Mouse (Mus musculus) hindbrain, embryonic 13.5 days (tissue): ENCODE measurements around the gene Igsf8. TPM values are rescaled to one million over a fixed set of nuclear protein-coding genes. Genes with fewer than 3 reads are reported as not detected.
"Not testable (repeated sequence)": the region's sequence is repeated elsewhere in the genome, so short reads cannot be mapped to it uniquely, and the experiment has no call there.

Experiments used
- ATAC-seq: fragments of 200-750 bp; cut with Nextera tagmentation; 2 replicates; pipeline ENCODE4 v1.8.0; 2017; ENCODE audit warnings: moderate TSS enrichment; ENCODE audit not compliant: low FRiP score
- H3K27ac ChIP-seq: fragments of 300-500 bp; sonication (generic); 2 replicates; pipeline ENCODE4 v1.5.1; 2015; ENCODE audit warnings: inconsistent platforms, mild to moderate bottlenecking, moderate library complexity
- H3K27me3 ChIP-seq: fragments of 300-500 bp; sonication (generic); 2 replicates; pipeline ENCODE4 v1.6.1; 2015; ENCODE audit warnings: mild to moderate bottlenecking, inconsistent platforms
- H3K36me3 ChIP-seq: fragments of 300-500 bp; sonication (generic); 2 replicates; pipeline ENCODE4 v1.6.1; 2015; ENCODE audit warnings: mild to moderate bottlenecking, inconsistent platforms
- H3K4me1 ChIP-seq: fragments of 300-500 bp; sonication (generic); replicated peaks from 2 replicates; pipeline ENCODE4 v1.6.1; 2015; ENCODE audit warnings: inconsistent platforms
- H3K4me2 ChIP-seq: fragments of 300-500 bp; sonication (generic); 2 replicates; pipeline ENCODE4 v1.6.1; 2015; ENCODE audit warnings: inconsistent platforms, mild to moderate bottlenecking, moderate library complexity
- H3K4me3 ChIP-seq: fragments of 300-500 bp; sonication (generic); 2 replicates; pipeline ENCODE4 v1.5.1; 2015; ENCODE audit warnings: mild to moderate bottlenecking, inconsistent platforms
- H3K9ac ChIP-seq: fragments of 300-500 bp; sonication (generic); 2 replicates; pipeline ENCODE4 v1.6.1; 2015; ENCODE audit warnings: mild to moderate bottlenecking, inconsistent platforms
- H3K9me3 ChIP-seq: fragments of 300-500 bp; sonication (generic); 2 replicates; pipeline ENCODE4 v1.6.1; 2016; ENCODE audit warnings: inconsistent platforms
- WGBS: fragments of 180-500 bp; shearing (Covaris S2); methylation state at CpG from one replicate; pipeline ENCODE4 v1.1.7; 2015; 5-methylcytosine and 5-hydroxymethylcytosine counted together
- polyA plus RNA-seq: library from polyadenylated mRNA; unstranded; fragments of >200 nt; fragmentation: Nextera tagmentation; extraction: Ambion mirVana; gene quantifications from 2 replicates; pipeline ENCODE4 v1.2.1, GENCODE M21; 2015

Gene Igsf8
- polyA plus RNA-seq, 1 experiment from 2014 or later: 112 TPM

GRCm38 (mm10) chr1:172240945-172241708 lies 20.3 kb upstream of the Igsf8 start:
- ATAC-seq: no peak
- Histone ChIP-seq H3K27me3 (0 out of 2 replicates have a peak, but pooled peaks cover 12% of the 10 kb centered on the region), H3K9me3 (no peaks in the 10 kb centered on the region), H3K4me3 (no peak overlapping the region), H3K4me1 (peaks cover 15% of the 10 kb centered on the region), H3K4me2 (no peak overlapping the region), H3K36me3 (no peaks in the 10 kb centered on the region), H3K27ac (no peak overlapping the region; the same call in 1 of the 2 replicates), H3K9ac (no peak overlapping the region)
- 17% methylated on average over 6 of the region's 6 CpGs for WGBS

- H3K9me3 ChIP-seq: no peaks in the 10 kb centered on the region
- H3K27me3 ChIP-seq: 0 out of 2 replicates have a peak, but pooled peaks cover 12% of the 10 kb centered on the region
- peaks cover 15% of the 10 kb centered on the region for H3K4me1 ChIP-seq
- ATAC-seq: peak; percentile 77
- H3K36me3 ChIP-seq: no peaks in the 10 kb centered on the region
- 10% methylated on average over 2 of the region's 2 CpGs for WGBS
- H3K4me2 ChIP-seq: no peak overlapping the region
- no peak overlapping the region for H3K9ac ChIP-seq
- no peak overlapping the region for H3K4me3 ChIP-seq
- no peak overlapping the region for H3K27ac ChIP-seq
Observed at GRCm38 (mm10) chr1:172242401-172242800, 19.0 kb upstream of the Igsf8 start.

GRCm38 (mm10) chr1:172243547-172244205 lies 17.8 kb upstream of the Igsf8 start:
- 33% methylated on average over 16 of the region's 16 CpGs for WGBS
- H3K4me2 ChIP-seq: 0 out of 2 replicates have a peak overlapping the region, but pooled peaks have one; percentile 15
- peaks cover 15% of the 10 kb centered on the region for H3K4me1 ChIP-seq
- ATAC-seq: no peak
- H3K9ac ChIP-seq: no peak overlapping the region
- H3K9me3 ChIP-seq: no peaks in the 10 kb centered on the region
- H3K27ac ChIP-seq: no peak overlapping the region
- no peaks in the 10 kb centered on the region for H3K36me3 ChIP-seq
- H3K4me3 ChIP-seq: no peak overlapping the region
- H3K27me3 ChIP-seq: 0 out of 2 replicates have a peak, but pooled peaks cover 12% of the 10 kb centered on the region

GRCm38 (mm10) chr1:172244645-172245044 lies 16.8 kb upstream of the Igsf8 start:
- H3K4me3 ChIP-seq, H3K36me3 ChIP-seq, H3K27ac ChIP-seq, ATAC-seq, H3K9me3 ChIP-seq, H3K9ac ChIP-seq: not testable (repeated sequence)
- H3K27me3 ChIP-seq: 0 out of 2 replicates have a peak, but pooled peaks cover 12% of the 10 kb centered on the region
- 46% methylated on average over 23 of the region's 23 CpGs for WGBS
- peak overlapping the region; percentile 13; the same call in 1 of the 2 replicates for H3K4me2 ChIP-seq
- H3K4me1 ChIP-seq: peaks cover 15% of the 10 kb centered on the region

- Histone ChIP-seq H3K4me2 (no peak overlapping the region), H3K9me3 (no peaks in the 10 kb centered on the region), H3K4me3 (no peak overlapping the region), H3K27ac (no peak overlapping the region), H3K9ac (no peak overlapping the region), H3K27me3 (0 out of 2 replicates have a peak, but pooled peaks cover 12% of the 10 kb centered on the region), H3K4me1 (peaks cover 12% of the 10 kb centered on the region), H3K36me3 (no peaks in the 10 kb centered on the region)
- no peak for ATAC-seq
- WGBS: 69% methylated on average over 4 of the region's 4 CpGs
Observed at GRCm38 (mm10) chr1:172247216-172247615, 14.2 kb upstream of the Igsf8 start.

- Histone ChIP-seq H3K27ac (no peak overlapping the region), H3K9me3 (no peaks in the 10 kb centered on the region), H3K4me1 (peaks cover 12% of the 10 kb centered on the region), H3K4me2 (no peak overlapping the region), H3K4me3 (no peak overlapping the region), H3K27me3 (0 out of 2 replicates have a peak, but pooled peaks cover 12% of the 10 kb centered on the region), H3K9ac (no peak overlapping the region), H3K36me3 (no peaks in the 10 kb centered on the region)
- WGBS: 41% methylated on average over 2 of the region's 2 CpGs
- ATAC-seq: no peak
Observed at GRCm38 (mm10) chr1:172247679-172248078, 13.8 kb upstream of the Igsf8 start.

- H3K9me3 ChIP-seq: no peaks in the 10 kb centered on the region
- H3K4me3 ChIP-seq: no peak within 1 kb of the TSS
- no peak within 1 kb of the TSS for H3K4me2 ChIP-seq
- no peak for ATAC-seq
- no peaks in the 10 kb centered on the region for H3K27me3 ChIP-seq
- WGBS: 88% methylated on average over 6 of the region's 6 CpGs
- H3K4me1 ChIP-seq: peaks cover 9% of the 10 kb centered on the region
- no peak within 1 kb of the TSS for H3K9ac ChIP-seq
- H3K27ac ChIP-seq: no peak within 1 kb of the TSS
- no peaks in the 10 kb centered on the region for H3K36me3 ChIP-seq
Observed at GRCm38 (mm10) chr1:172258314-172258713, 3.1 kb upstream of the Igsf8 start, which contains the start of gene Atp1a4. Atp1a4 (minus strand) TSS chr1:172258414.

GRCm38 (mm10) chr1:172271208-172271607 lies 9.8 kb downstream of the Igsf8 start:
- H3K9ac ChIP-seq: no peak overlapping the region
- H3K36me3 ChIP-seq: no peaks in the 10 kb centered on the region
- H3K27ac ChIP-seq: peak overlapping the region; percentile 40
- H3K27me3 ChIP-seq: no peaks in the 10 kb centered on the region
- H3K9me3 ChIP-seq: no peaks in the 10 kb centered on the region
- 0 out of 2 replicates have a peak, but pooled peaks have one; percentile 64 for ATAC-seq
- no peak overlapping the region for H3K4me3 ChIP-seq
- H3K4me2 ChIP-seq: no peak overlapping the region
- 63% methylated on average over 3 of the region's 3 CpGs for WGBS
- peaks cover 9% of the 10 kb centered on the region for H3K4me1 ChIP-seq

- no peaks in the 10 kb centered on the region for H3K9me3 ChIP-seq
- peak overlapping the region; percentile 40; the same call in 1 of the 2 replicates for H3K27ac ChIP-seq
- peaks cover 9% of the 10 kb centered on the region for H3K4me1 ChIP-seq
- 43% methylated on average over 10 of the region's 10 CpGs for WGBS
- H3K4me2 ChIP-seq: no peak overlapping the region
- no peaks in the 10 kb centered on the region for H3K36me3 ChIP-seq
- peak; percentile 87 for ATAC-seq
- H3K4me3 ChIP-seq: no peak overlapping the region
- H3K27me3 ChIP-seq: no peaks in the 10 kb centered on the region
- no peak overlapping the region for H3K9ac ChIP-seq
Observed at GRCm38 (mm10) chr1:172271765-172272164, 10.3 kb downstream of the Igsf8 start.

- Histone ChIP-seq H3K27me3 (no peaks in the 10 kb centered on the region), H3K36me3 (no peaks in the 10 kb centered on the region), H3K4me1 (peaks cover 9% of the 10 kb centered on the region), H3K4me2 (no peak overlapping the region), H3K4me3 (no peak overlapping the region), H3K27ac (no peak overlapping the region), H3K9ac (no peak overlapping the region), H3K9me3 (no peaks in the 10 kb centered on the region)
- no peak for ATAC-seq
- 90% methylated on average over 6 of the region's 6 CpGs for WGBS
Observed at GRCm38 (mm10) chr1:172273386-172273785, 11.9 kb downstream of the Igsf8 start.

- Histone ChIP-seq H3K9me3 (no peaks in the 10 kb centered on the region), H3K4me3 (no peak overlapping the region), H3K27me3 (no peaks in the 10 kb centered on the region), H3K9ac (no peak overlapping the region), H3K36me3 (no peaks in the 10 kb centered on the region), H3K4me1 (peaks cover 9% of the 10 kb centered on the region), H3K27ac (no peak overlapping the region), H3K4me2 (no peak overlapping the region)
- 75% methylated on average over 5 of the region's 5 CpGs for WGBS
- no peak for ATAC-seq
Observed at GRCm38 (mm10) chr1:172274116-172274515, 12.7 kb downstream of the Igsf8 start.

- H3K4me2 ChIP-seq: no peak overlapping the region
- WGBS: 72% methylated on average over 5 of the region's 5 CpGs
- peaks cover 10% of the 10 kb centered on the region for H3K4me1 ChIP-seq
- no peaks in the 10 kb centered on the region for H3K9me3 ChIP-seq
- no peak overlapping the region for H3K27ac ChIP-seq
- H3K4me3 ChIP-seq: no peak overlapping the region
- H3K9ac ChIP-seq: no peak overlapping the region
- no peaks in the 10 kb centered on the region for H3K36me3 ChIP-seq
- H3K27me3 ChIP-seq: no peaks in the 10 kb centered on the region
- no peak for ATAC-seq
Observed at GRCm38 (mm10) chr1:172274547-172274946, 13.1 kb downstream of the Igsf8 start.
